Mouse (Mus musculus): ENCODE measurements at regions not wholly inside any gene's neighbourhood (a gene's known extent, or its start where the extent isn't known, plus 50 kb on each side); places are given as distances from the start of the nearest gene placed in this dataset.

- WGBS, result 38% methylated on average over 11 of the region's 11 CpGs
- Histone ChIP-seq H3K36me3 (ENCODE audit: control insufficient read depth, insufficient read depth, low read length) (no peaks in the 10 kb centered on the region), H3K27ac (ENCODE audit: low read depth, low read length) (no peak overlapping the region), H3K4me2 (ENCODE audit: low read depth, low read length) (no peak overlapping the region), H3K27me3 (ENCODE audit: control insufficient read depth, insufficient read depth, low read length) (no peaks in the 10 kb centered on the region), H3K9me3 (ENCODE audit: control insufficient read depth, low read length) (no peaks in the 10 kb centered on the region), H3K4me3 (ENCODE audit: low read depth, low read length) (no peak overlapping the region), H3K9ac (replicated peaks; ENCODE audit: low read depth, low read length) (no peak overlapping the region), H3K4me1 (ENCODE audit: control insufficient read depth, insufficient read depth, low read length) (no peaks in the 10 kb centered on the region)
- peak; percentile 82; the same call in 1 of the 2 replicates for ATAC-seq (ENCODE audit: low read depth)
These were observed 252.7 kb downstream of the Rergl start for GRCm38 (mm10) chr6:139248920-139249547.

GRCm38 (mm10) chr6:139226127-139226526 lies 275.6 kb downstream of the Rergl start:
- Histone ChIP-seq H3K27ac (ENCODE audit: low read depth, low read length) (no peak overlapping the region), H3K36me3 (ENCODE audit: control insufficient read depth, insufficient read depth, low read length) (no peaks in the 10 kb centered on the region), H3K4me3 (ENCODE audit: low read depth, low read length) (no peak overlapping the region), H3K4me2 (ENCODE audit: low read depth, low read length) (no peak overlapping the region), H3K27me3 (ENCODE audit: control insufficient read depth, insufficient read depth, low read length) (no peaks in the 10 kb centered on the region), H3K4me1 (ENCODE audit: control insufficient read depth, insufficient read depth, low read length) (no peaks in the 10 kb centered on the region), H3K9ac (replicated peaks; ENCODE audit: low read depth, low read length) (no peak overlapping the region), H3K9me3 (ENCODE audit: control insufficient read depth, low read length) (no peaks in the 10 kb centered on the region)
- WGBS, result 80% methylated on average over 1 of the region's 1 CpGs
- ATAC-seq (ENCODE audit: low read depth), result no peak

DNA sequence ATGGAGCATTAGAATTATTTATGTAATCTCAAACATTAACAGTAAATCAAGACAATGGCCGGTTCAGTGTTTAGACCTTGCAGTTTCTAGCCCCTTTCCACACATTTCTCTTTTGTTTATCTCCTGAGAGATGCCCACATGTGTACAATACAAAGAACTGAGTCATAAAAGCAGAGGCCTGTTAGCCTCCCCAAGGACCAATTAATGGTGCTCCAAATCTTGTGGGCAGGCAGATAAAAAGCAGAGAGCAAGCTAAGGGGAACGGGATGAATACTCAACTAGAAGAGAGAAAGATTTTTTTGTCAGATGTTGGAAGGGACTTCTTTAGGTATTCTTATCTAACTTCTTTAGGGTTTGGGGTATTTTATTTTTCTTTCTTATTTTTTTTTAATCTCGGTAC lies 287.3 kb downstream of the Rergl start:
- no peak for ATAC-seq (ENCODE audit: low read depth)
- H3K9ac ChIP-seq (replicated peaks; ENCODE audit: low read depth, low read length), result no peak overlapping the region
- no peaks in the 10 kb centered on the region for H3K36me3 ChIP-seq (ENCODE audit: control insufficient read depth, insufficient read depth, low read length)
- H3K9me3 ChIP-seq (ENCODE audit: control insufficient read depth, low read length), result no peaks in the 10 kb centered on the region
- WGBS, result 40% methylated on average over 3 of the region's 3 CpGs
- H3K4me3 ChIP-seq (ENCODE audit: low read depth, low read length), result no peak overlapping the region
- H3K27ac ChIP-seq (ENCODE audit: low read depth, low read length), result no peak overlapping the region
- no peaks in the 10 kb centered on the region for H3K4me1 ChIP-seq (ENCODE audit: control insufficient read depth, insufficient read depth, low read length)
- no peak overlapping the region for H3K4me2 ChIP-seq (ENCODE audit: low read depth, low read length)
- H3K27me3 ChIP-seq (ENCODE audit: control insufficient read depth, insufficient read depth, low read length), result no peaks in the 10 kb centered on the region

DNA sequence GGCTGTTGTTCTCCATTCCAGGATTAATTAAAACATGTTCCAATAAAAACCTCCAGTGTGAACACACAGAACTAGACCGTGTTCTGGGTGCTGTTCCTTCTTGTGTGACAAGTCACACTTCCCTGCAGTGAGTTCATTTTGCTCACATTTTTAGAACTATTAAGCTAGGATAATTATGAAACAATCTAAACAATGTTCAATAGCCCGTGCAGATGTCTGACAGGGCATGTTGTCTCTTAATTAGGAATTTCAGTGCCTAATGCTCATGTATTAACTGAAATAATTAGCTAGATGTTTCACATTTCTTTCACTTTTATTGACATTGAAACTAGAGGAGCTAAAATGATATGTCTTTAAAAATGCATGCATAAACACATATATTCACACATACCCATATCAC lies 291.5 kb downstream of the Rergl start:
- 67% methylated on average over 2 of the region's 2 CpGs for WGBS
- Histone ChIP-seq H3K9me3 (ENCODE audit: control insufficient read depth, low read length) (no peaks in the 10 kb centered on the region), H3K27ac (ENCODE audit: low read depth, low read length) (no peak overlapping the region), H3K4me1 (ENCODE audit: control insufficient read depth, insufficient read depth, low read length) (no peaks in the 10 kb centered on the region), H3K4me3 (ENCODE audit: low read depth, low read length) (no peak overlapping the region), H3K27me3 (ENCODE audit: control insufficient read depth, insufficient read depth, low read length) (no peaks in the 10 kb centered on the region), H3K36me3 (ENCODE audit: control insufficient read depth, insufficient read depth, low read length) (no peaks in the 10 kb centered on the region), H3K9ac (replicated peaks; ENCODE audit: low read depth, low read length) (no peak overlapping the region), H3K4me2 (ENCODE audit: low read depth, low read length) (no peak overlapping the region)
- ATAC-seq (ENCODE audit: low read depth), result no peak

GRCm38 (mm10) chr6:139198601-139199000 lies 303.2 kb downstream of the Rergl start:
- no peaks in the 10 kb centered on the region for H3K36me3 ChIP-seq (ENCODE audit: control insufficient read depth, insufficient read depth, low read length)
- no peak overlapping the region for H3K9ac ChIP-seq (replicated peaks; ENCODE audit: low read depth, low read length)
- no peaks in the 10 kb centered on the region for H3K9me3 ChIP-seq (ENCODE audit: control insufficient read depth, low read length)
- no peak overlapping the region for H3K27ac ChIP-seq (ENCODE audit: low read depth, low read length)
- H3K4me2 ChIP-seq (ENCODE audit: low read depth, low read length), result no peak overlapping the region
- ATAC-seq (ENCODE audit: low read depth), result no peak
- WGBS, result 85% methylated on average over 4 of the region's 4 CpGs
- no peak overlapping the region for H3K4me3 ChIP-seq (ENCODE audit: low read depth, low read length)
- no peaks in the 10 kb centered on the region for H3K27me3 ChIP-seq (ENCODE audit: control insufficient read depth, insufficient read depth, low read length)
- H3K4me1 ChIP-seq (ENCODE audit: control insufficient read depth, insufficient read depth, low read length), result no peaks in the 10 kb centered on the region

- no peak for ATAC-seq (ENCODE audit: low read depth)
- Histone ChIP-seq H3K4me3 (ENCODE audit: low read depth, low read length) (no peak overlapping the region), H3K27me3 (ENCODE audit: control insufficient read depth, insufficient read depth, low read length) (no peaks in the 10 kb centered on the region), H3K36me3 (ENCODE audit: control insufficient read depth, insufficient read depth, low read length) (no peaks in the 10 kb centered on the region), H3K9ac (replicated peaks; ENCODE audit: low read depth, low read length) (no peak overlapping the region), H3K27ac (ENCODE audit: low read depth, low read length) (no peak overlapping the region), H3K4me1 (ENCODE audit: control insufficient read depth, insufficient read depth, low read length) (no peaks in the 10 kb centered on the region), H3K9me3 (ENCODE audit: control insufficient read depth, low read length) (no peaks in the 10 kb centered on the region), H3K4me2 (ENCODE audit: low read depth, low read length) (no peak overlapping the region)
- 75% methylated on average over 8 of the region's 8 CpGs for WGBS
These were observed 315.3 kb downstream of the Rergl start for GRCm38 (mm10) chr6:139186431-139186830.

- H3K9ac ChIP-seq (replicated peaks; ENCODE audit: low read depth, low read length), result no peak overlapping the region
- no peak for ATAC-seq (ENCODE audit: low read depth)
- H3K4me3 ChIP-seq (ENCODE audit: low read depth, low read length), result no peak overlapping the region
- H3K27me3 ChIP-seq (ENCODE audit: control insufficient read depth, insufficient read depth, low read length), result no peaks in the 10 kb centered on the region
- H3K36me3 ChIP-seq (ENCODE audit: control insufficient read depth, insufficient read depth, low read length), result no peaks in the 10 kb centered on the region
- no peak overlapping the region for H3K27ac ChIP-seq (ENCODE audit: low read depth, low read length)
- 72% methylated on average over 6 of the region's 6 CpGs for WGBS
- H3K4me1 ChIP-seq (ENCODE audit: control insufficient read depth, insufficient read depth, low read length), result no peaks in the 10 kb centered on the region
- H3K4me2 ChIP-seq (ENCODE audit: low read depth, low read length), result no peak overlapping the region
- H3K9me3 ChIP-seq (ENCODE audit: control insufficient read depth, low read length), result no peaks in the 10 kb centered on the region
These were observed 341.4 kb downstream of the Rergl start for GRCm38 (mm10) chr6:139160352-139160751.

DNA sequence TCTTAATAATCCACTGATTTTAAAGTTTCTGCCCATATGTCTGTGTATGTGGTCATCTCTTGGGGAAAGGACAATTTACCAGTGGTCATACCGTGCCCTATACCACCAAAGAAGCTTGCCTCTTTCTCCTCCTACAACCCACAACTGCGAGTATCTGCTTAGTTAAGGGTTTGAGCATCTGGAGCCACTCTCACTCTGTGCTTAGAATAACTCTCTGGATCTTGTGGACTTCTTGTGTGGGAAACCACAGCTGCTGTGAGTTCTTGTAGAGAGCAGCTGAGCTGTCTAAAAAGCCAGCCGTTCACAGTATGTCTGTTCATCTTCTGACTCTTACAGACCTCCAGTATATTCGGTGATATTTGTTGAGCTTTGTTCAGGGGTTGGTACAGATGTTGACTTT lies 342.0 kb downstream of the Rergl start:
- Histone ChIP-seq H3K27ac (ENCODE audit: low read depth, low read length) (no peak overlapping the region), H3K9me3 (ENCODE audit: control insufficient read depth, low read length) (no peaks in the 10 kb centered on the region), H3K27me3 (ENCODE audit: control insufficient read depth, insufficient read depth, low read length) (no peaks in the 10 kb centered on the region), H3K4me3 (ENCODE audit: low read depth, low read length) (no peak overlapping the region), H3K4me1 (ENCODE audit: control insufficient read depth, insufficient read depth, low read length) (no peaks in the 10 kb centered on the region), H3K36me3 (ENCODE audit: control insufficient read depth, insufficient read depth, low read length) (no peaks in the 10 kb centered on the region), H3K9ac (replicated peaks; ENCODE audit: low read depth, low read length) (no peak overlapping the region), H3K4me2 (ENCODE audit: low read depth, low read length) (no peak overlapping the region)
- no peak for ATAC-seq (ENCODE audit: low read depth)
- 83% methylated on average over 4 of the region's 4 CpGs for WGBS

DNA sequence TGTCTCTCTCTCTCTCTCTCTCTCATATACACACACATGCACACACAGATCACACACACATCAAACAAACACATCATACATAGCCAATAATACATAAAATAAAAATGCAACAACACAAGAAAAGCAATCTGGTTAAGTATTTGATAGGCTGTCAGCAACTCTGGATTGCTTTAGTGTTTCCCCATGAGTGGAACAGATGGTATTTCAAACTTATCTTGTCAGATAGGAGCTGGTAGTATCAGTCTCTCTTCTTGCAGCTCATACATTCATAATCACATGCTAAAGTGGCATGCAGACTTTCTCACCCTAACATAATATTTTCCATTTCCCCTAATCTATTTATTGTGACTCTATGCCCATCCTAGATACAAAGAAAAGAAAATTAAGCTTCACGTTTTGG lies 347.0 kb downstream of the Rergl start:
- no peak overlapping the region for H3K9ac ChIP-seq (replicated peaks; ENCODE audit: low read depth, low read length)
- H3K36me3 ChIP-seq (ENCODE audit: control insufficient read depth, insufficient read depth, low read length), result no peaks in the 10 kb centered on the region
- no peak for ATAC-seq (ENCODE audit: low read depth)
- no peaks in the 10 kb centered on the region for H3K9me3 ChIP-seq (ENCODE audit: control insufficient read depth, low read length)
- H3K4me3 ChIP-seq (ENCODE audit: low read depth, low read length), result no peak overlapping the region
- 93% methylated on average over 1 of the region's 1 CpGs for WGBS
- no peak overlapping the region for H3K4me2 ChIP-seq (ENCODE audit: low read depth, low read length)
- H3K4me1 ChIP-seq (ENCODE audit: control insufficient read depth, insufficient read depth, low read length), result no peaks in the 10 kb centered on the region
- no peaks in the 10 kb centered on the region for H3K27me3 ChIP-seq (ENCODE audit: control insufficient read depth, insufficient read depth, low read length)
- H3K27ac ChIP-seq (ENCODE audit: low read depth, low read length), result no peak overlapping the region
